Mouse (Mus musculus) kidney, postnatal 0 days (tissue): ENCODE results near the gene Garnl3. TPM values are rescaled to one million over a fixed set of nuclear protein-coding genes. Genes with fewer than 3 reads are reported as not detected.
A peak's percentile ranks its signal among the peaks of the same experiment; 100 is the strongest.
"Not testable (repeated sequence)": the region's sequence is repeated elsewhere in the genome, so short reads cannot be mapped to it uniquely, and the experiment has no call there.

ENCODE experiments used
- ATAC-seq: fragments of 200-750 bp; cut with Nextera tagmentation; replicated peaks from 2 replicates; pipeline ENCODE4 v1.8.0; 2017; ENCODE audit warnings: low read depth, moderate number of reproducible peaks, moderate TSS enrichment, moderate library complexity; ENCODE audit not compliant: low FRiP score
- DNase-seq: peaks from one replicate; pipeline ENCODE4 v3.0.0-alpha.2; 2016; ENCODE audit warnings: low spot score
- H3K27ac ChIP-seq: fragments of 300-500 bp; sonication (generic); 2 replicates; pipeline ENCODE4 v1.5.1; 2014; ENCODE audit warnings: mild to moderate bottlenecking
- H3K27me3 ChIP-seq: fragments of 300-500 bp; sonication (generic); 2 replicates; pipeline ENCODE4 v1.6.1; 2014; ENCODE audit warnings: low read length, mixed read lengths; ENCODE audit not compliant: insufficient read depth
- H3K36me3 ChIP-seq: fragments of 300-500 bp; sonication (generic); 2 replicates; pipeline ENCODE4 v1.6.1; 2014; ENCODE audit warnings: low read length, mixed read lengths; ENCODE audit not compliant: insufficient read depth
- H3K4me1 ChIP-seq: fragments of 300-500 bp; sonication (generic); replicated peaks from 2 replicates; pipeline ENCODE4 v1.6.1; 2014; ENCODE audit warnings: antibody characterized with exemption, low read length, mixed read lengths; ENCODE audit not compliant: insufficient read depth
- H3K4me2 ChIP-seq: fragments of 300-500 bp; sonication (generic); 2 replicates; pipeline ENCODE4 v1.6.1; 2014; ENCODE audit warnings: mild to moderate bottlenecking, low read length, moderate library complexity, mixed read lengths
- H3K4me3 ChIP-seq: fragments of 300-500 bp; sonication (generic); replicated peaks from 2 replicates; pipeline ENCODE4 v1.5.1; 2014; ENCODE audit warnings: low read depth, low read length
- H3K9ac ChIP-seq: fragments of 300-500 bp; sonication (generic); 2 replicates; pipeline ENCODE4 v1.6.1; 2014; ENCODE audit warnings: low read depth, low read length
- H3K9me3 ChIP-seq: fragments of 300-500 bp; sonication (generic); replicated peaks from 2 replicates; pipeline ENCODE4 v1.6.1; 2016; ENCODE audit warnings: low read length, inconsistent platforms, mixed read lengths
- CTCF ChIP-seq: IDR thresholded peaks from 2 replicates; pipeline ENCODE4 v1.5.1; 2016; ENCODE audit warnings: antibody characterized with exemption, low read depth, mild to moderate bottlenecking, moderate library complexity
- whole genome bisulfite sequencing: fragments of 180-500 bp; shearing (Covaris S2); extraction: QIAGEN DNeasy Blood & Tissue Kit; methylation state at CpG from one replicate; pipeline ENCODE4 v1.1.7; 2014; 5-methylcytosine and 5-hydroxymethylcytosine counted together
- polyA plus RNA-seq: library from polyadenylated mRNA; unstranded; fragments of >200 nt; fragmentation: Nextera tagmentation; extraction: Ambion mirVana; gene quantifications from 2 replicates; pipeline ENCODE4 v1.2.1, GENCODE M21; 2015

Garnl3 gene
- polyA plus RNA-seq, 1 experiment from 2014 or later = 6.6 TPM

DNA sequence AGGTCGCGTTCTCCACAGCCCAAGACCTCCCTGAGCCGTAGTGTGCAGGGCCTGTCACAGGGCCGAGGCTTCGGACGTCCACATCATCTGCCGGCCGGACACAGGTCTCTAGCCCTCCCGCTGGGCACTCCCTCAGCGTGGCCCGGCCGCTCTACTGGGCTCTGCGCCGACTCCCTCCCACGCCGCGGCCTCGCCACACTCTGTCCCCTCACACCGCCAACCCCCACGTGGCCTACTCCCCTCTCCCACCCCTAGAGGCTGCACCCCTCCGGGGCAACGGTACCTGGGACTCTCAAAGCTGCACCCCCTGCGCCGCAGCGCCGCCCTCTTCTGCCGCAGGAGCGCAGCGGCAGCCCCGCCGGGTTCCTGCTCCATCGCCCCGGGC, 1.3 kb downstream of the Garnl3 start:
- under 1% methylated on average over 30 of the region's 33 CpGs for WGBS
- Histone ChIP-seq H3K9me3 (no peaks in the 10 kb centered on the region), H3K27me3 (no peaks in the 10 kb centered on the region), H3K36me3 (no peaks in the 10 kb centered on the region), H3K4me1 (peaks cover 4% of the 10 kb centered on the region), H3K9ac (peak overlapping the region; percentile 67), H3K4me3 (peak overlapping the region; percentile 58), H3K27ac (peak overlapping the region; percentile 57; the same call in 1 of the 2 replicates), H3K4me2 (peak overlapping the region; percentile 91)
- peak; percentile 41; the same call in 1 of the 2 replicates for ATAC-seq
- no peak for DNase-seq
- peak; percentile 46 for TF ChIP-seq CTCF

DNA sequence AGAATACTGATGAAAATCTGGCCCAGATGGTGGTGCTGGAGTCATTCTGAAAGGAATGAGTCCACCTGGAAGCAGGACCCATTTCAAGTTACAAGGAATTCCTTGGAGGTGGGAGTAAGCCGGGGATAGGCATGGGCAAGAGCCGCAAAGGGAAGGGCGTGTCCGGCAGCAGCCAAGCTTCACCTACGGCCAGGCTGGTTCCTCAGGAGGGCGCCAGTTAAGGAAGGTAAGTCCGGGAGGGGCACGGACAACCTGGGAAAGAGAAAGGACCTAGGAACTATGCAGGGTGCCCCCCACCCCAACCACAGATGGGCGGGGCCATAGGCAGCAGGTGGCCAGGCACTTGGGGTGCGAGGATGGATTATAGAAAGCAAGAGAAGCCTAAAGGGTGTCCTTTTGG, 1.8 kb downstream of the Garnl3 start:
- Histone ChIP-seq H3K36me3 (no peaks in the 10 kb centered on the region), H3K9ac (peak overlapping the region; percentile 67), H3K27me3 (no peaks in the 10 kb centered on the region), H3K4me3 (peak overlapping the region; percentile 58), H3K4me2 (peak overlapping the region; percentile 91), H3K9me3 (no peaks in the 10 kb centered on the region), H3K4me1 (peaks cover 4% of the 10 kb centered on the region), H3K27ac (peak overlapping the region; percentile 57; the same call in 1 of the 2 replicates)
- 1% methylated on average over 10 of the region's 10 CpGs for WGBS
- DNase-seq (peak; percentile 21), ATAC-seq (no peak)
- TF ChIP-seq CTCF = 0 out of 2 replicates have a peak, but pooled peaks have one; percentile 3

DNA sequence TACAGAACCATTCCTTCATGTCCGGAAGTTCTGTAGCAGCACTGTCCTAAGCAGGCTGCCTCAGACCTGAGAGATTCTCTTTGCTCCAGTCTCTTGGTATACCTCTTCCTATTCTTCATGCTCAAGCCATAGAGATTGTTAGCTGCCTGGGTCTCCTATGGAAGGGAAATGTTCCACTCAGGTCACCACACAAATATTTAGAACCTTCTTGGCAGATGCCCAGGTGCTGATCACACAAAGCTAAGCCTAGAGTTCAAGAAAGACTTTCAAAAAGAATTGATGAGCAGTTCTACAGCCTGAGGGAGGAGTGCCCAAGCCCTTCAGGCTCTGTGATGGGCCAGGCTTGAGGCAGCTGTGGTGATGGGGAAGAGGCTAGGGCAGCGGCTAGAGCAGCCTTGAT, 2.4 kb downstream of the Garnl3 start:
- WGBS = 64% methylated on average over 2 of the region's 2 CpGs
- no peak overlapping the region for H3K9ac ChIP-seq
- TF ChIP-seq CTCF = no peak
- no peaks in the 10 kb centered on the region for H3K36me3 ChIP-seq
- no peak overlapping the region for H3K4me2 ChIP-seq
- no peaks in the 10 kb centered on the region for H3K9me3 ChIP-seq
- ATAC-seq = no peak
- H3K4me3 ChIP-seq = no peak overlapping the region
- H3K4me1 ChIP-seq = peaks cover 4% of the 10 kb centered on the region
- no peak for DNase-seq
- no peak overlapping the region for H3K27ac ChIP-seq
- no peaks in the 10 kb centered on the region for H3K27me3 ChIP-seq

- H3K9ac ChIP-seq = no peak overlapping the region
- H3K4me1 ChIP-seq = peaks cover 4% of the 10 kb centered on the region
- DNase-seq (no peak), ATAC-seq (no peak)
- no peak overlapping the region for H3K4me3 ChIP-seq
- TF ChIP-seq CTCF = no peak
- no peak overlapping the region for H3K27ac ChIP-seq
- no peaks in the 10 kb centered on the region for H3K36me3 ChIP-seq
- no peaks in the 10 kb centered on the region for H3K27me3 ChIP-seq
- H3K4me2 ChIP-seq = no peak overlapping the region
- 60% methylated on average over 2 of the region's 2 CpGs for WGBS
- H3K9me3 ChIP-seq = no peaks in the 10 kb centered on the region
These were observed 4.2 kb downstream of the Garnl3 start for GRCm38 (mm10) chr2:33127271-33127670.

GRCm38 (mm10) chr2:33122856-33123255, 8.6 kb downstream of the Garnl3 start:
- Histone ChIP-seq H3K4me3 (no peak overlapping the region), H3K9me3 (no peaks in the 10 kb centered on the region), H3K36me3 (no peaks in the 10 kb centered on the region), H3K9ac (no peak overlapping the region), H3K4me1 (no peaks in the 10 kb centered on the region), H3K27ac (no peak overlapping the region), H3K4me2 (no peak overlapping the region), H3K27me3 (no peaks in the 10 kb centered on the region)
- no peak for TF ChIP-seq CTCF
- 77% methylated on average over 6 of the region's 6 CpGs for WGBS
- ATAC-seq = no peak
- no peak for DNase-seq

DNA sequence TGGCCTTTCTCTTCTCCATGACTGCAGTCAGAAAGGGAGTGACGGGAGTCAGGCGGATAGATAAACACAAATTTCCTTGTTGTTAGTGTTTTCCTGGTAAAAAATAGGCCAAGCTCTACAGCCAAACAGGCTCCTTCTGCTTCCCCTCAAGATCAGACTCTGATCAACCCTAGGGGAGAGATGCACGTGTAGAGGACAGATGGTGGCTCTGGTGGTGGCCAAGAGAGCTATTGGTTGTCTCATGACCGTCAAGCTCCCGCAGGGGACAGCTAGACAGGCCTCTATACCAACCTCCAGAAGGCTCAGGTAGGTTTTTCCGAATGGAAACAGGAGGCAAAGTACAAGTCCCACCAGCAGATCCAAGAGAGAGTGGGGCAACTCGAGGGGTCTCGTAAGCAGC, 30.9 kb downstream of the Garnl3 start:
- H3K4me1 ChIP-seq = no peaks in the 10 kb centered on the region
- no peak overlapping the region for H3K4me3 ChIP-seq
- no peaks in the 10 kb centered on the region for H3K9me3 ChIP-seq
- no peak overlapping the region for H3K4me2 ChIP-seq
- 85% methylated on average over 8 of the region's 8 CpGs for WGBS
- ATAC-seq = no peak
- no peak overlapping the region for H3K27ac ChIP-seq
- H3K27me3 ChIP-seq = no peaks in the 10 kb centered on the region
- H3K36me3 ChIP-seq = no peaks in the 10 kb centered on the region
- no peak for DNase-seq
- no peak for TF ChIP-seq CTCF
- H3K9ac ChIP-seq = no peak overlapping the region

DNA sequence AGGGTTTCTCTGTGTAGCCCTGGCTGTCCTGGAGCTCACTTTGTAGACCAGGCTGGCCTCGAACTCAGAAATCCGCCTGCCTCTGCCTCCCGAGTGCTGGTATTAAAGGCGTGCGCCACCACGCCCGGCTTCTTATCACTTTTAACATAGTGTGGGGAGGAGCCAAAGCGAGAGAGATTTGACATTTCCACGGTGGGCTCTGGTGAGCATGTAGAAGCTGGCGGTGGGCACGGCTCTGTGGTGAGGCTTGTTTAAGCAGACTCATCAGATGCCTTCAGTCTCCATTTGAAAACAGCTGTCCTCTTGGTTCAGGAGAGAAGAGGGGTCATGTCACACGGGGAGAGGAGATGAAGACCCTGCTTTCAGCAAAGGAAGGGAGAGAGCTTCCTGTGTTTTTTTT, 34.1 kb downstream of the Garnl3 start:
- not testable (repeated sequence) for DNase-seq, ATAC-seq, H3K27me3 ChIP-seq, H3K9ac ChIP-seq, H3K27ac ChIP-seq, H3K4me1 ChIP-seq, H3K9me3 ChIP-seq, H3K4me2 ChIP-seq, H3K36me3 ChIP-seq, H3K4me3 ChIP-seq
- WGBS = 91% methylated on average over 12 of the region's 12 CpGs
